Mouse (Mus musculus) granulocyte monocyte progenitor cell, adult 5-6 weeks (primary cell): ENCODE measurements around the gene Siah3. TPM values are rescaled to one million over a fixed set of nuclear protein-coding genes. Genes with fewer than 3 reads are reported as not detected.

Source experiments
- ATAC-seq: replicated peaks from 2 replicates; pipeline ENCODE4 v1.8.0; 2016; ENCODE audit warnings: mild to moderate bottlenecking, moderate TSS enrichment, inconsistent platforms; ENCODE audit not compliant: poor library complexity, severe bottlenecking
- total RNA-seq, 2 experiments: library from RNA; stranded (forward) in 1 of 2; stranded (reverse) in 1 of 2; fragments of 200-712, 200-1000 nt in 1 of 2; fragments of >200 nt in 1 of 2; fragmentation: Nextera tagmentation in 1 of 2; gene quantifications; 2 replicates each; pipeline ENCODE4 v1.2.3; 2014 to 2017

Siah3 gene
- total RNA-seq, 2 experiments from 2014 or later = not detected

GRCm38 (mm10) chr14:75518196-75518887 lies 62.6 kb downstream of the Siah3 start:
- no peak for ATAC-seq

- no peak for ATAC-seq
These were observed 63.1 kb downstream of the Siah3 start for GRCm38 (mm10) chr14:75518899-75519298.

GRCm38 (mm10) chr14:75519668-75520067 lies 63.9 kb downstream of the Siah3 start:
- ATAC-seq = no peak

- ATAC-seq = no peak
These were observed 68.9 kb downstream of the Siah3 start for GRCm38 (mm10) chr14:75524648-75525047.

GRCm38 (mm10) chr14:75525376-75526145 lies 69.8 kb downstream of the Siah3 start:
- no peak for ATAC-seq

- no peak for ATAC-seq
These were observed 71.8 kb downstream of the Siah3 start for GRCm38 (mm10) chr14:75527464-75528190.

- ATAC-seq = no peak
These were observed 75.1 kb downstream of the Siah3 start for GRCm38 (mm10) chr14:75530815-75531353.

GRCm38 (mm10) chr14:75539205-75539604 lies 83.4 kb downstream of the Siah3 start:
- no peak for ATAC-seq

GRCm38 (mm10) chr14:75540216-75540995 lies 84.6 kb downstream of the Siah3 start:
- no peak for ATAC-seq

- no peak for ATAC-seq
These were observed 85.2 kb downstream of the Siah3 start for GRCm38 (mm10) chr14:75540996-75541350.

GRCm38 (mm10) chr14:75541731-75542130 lies 85.9 kb downstream of the Siah3 start:
- no peak for ATAC-seq

GRCm38 (mm10) chr14:75561577-75562331 lies 106.0 kb downstream of the Siah3 start:
- no peak for ATAC-seq

- ATAC-seq = no peak
These were observed 109.9 kb downstream of the Siah3 start for GRCm38 (mm10) chr14:75565534-75566140.

GRCm38 (mm10) chr14:75566303-75566702 lies 110.5 kb downstream of the Siah3 start:
- ATAC-seq = no peak

- no peak for ATAC-seq
These were observed 123.2 kb downstream of the Siah3 start for GRCm38 (mm10) chr14:75579010-75579409.
